Mouse (Mus musculus) kidney, adult 2 months (tissue): ENCODE results near the gene Ccnf. TPM values are rescaled to one million over a fixed set of nuclear protein-coding genes. Genes with fewer than 3 reads are reported as not detected.

ENCODE experiments used
- DNase-seq: peaks from one replicate; pipeline ENCODE4 v3.0.0; 2021
- H3K27ac ChIP-seq: fragments of 200-500 bp; 2 replicates; pipeline ENCODE4 v1.5.1; 2012; ENCODE audit warnings: low read depth, low read length, control low read depth, inconsistent platforms; ENCODE audit not compliant: insufficient read depth
- H3K27me3 ChIP-seq: fragments of 200-500 bp; replicated peaks from 2 replicates; pipeline ENCODE4 v1.6.1; 2012; ENCODE audit warnings: mild to moderate bottlenecking, moderate library complexity, low read length, inconsistent platforms; ENCODE audit not compliant: control insufficient read depth, insufficient read depth
- H3K36me3 ChIP-seq: fragments of 200-500 bp; 2 replicates; pipeline ENCODE4 v1.6.1; 2012; ENCODE audit warnings: mild to moderate bottlenecking, moderate library complexity, low read length, inconsistent platforms; ENCODE audit not compliant: control insufficient read depth, insufficient read depth
- H3K4me1 ChIP-seq: fragments of 200-500 bp; 2 replicates; pipeline ENCODE4 v1.6.1; 2011; ENCODE audit warnings: low read length; ENCODE audit not compliant: control insufficient read depth, insufficient read depth
- H3K4me3 ChIP-seq: fragments of 200-500 bp; 2 replicates; pipeline ENCODE4 v1.5.1; 2011; ENCODE audit warnings: mild to moderate bottlenecking, low read depth, low read length, control low read depth; ENCODE audit not compliant: insufficient read depth
- CTCF ChIP-seq: fragments of 200-500 bp; conservative IDR thresholded peaks from 2 replicates; pipeline ENCODE4 v1.5.1; 2011; ENCODE audit warnings: low read depth, mild to moderate bottlenecking, control low read depth, low read length, moderate library complexity, mixed read lengths; ENCODE audit not compliant: insufficient read depth, insufficient read length
- POLR2A ChIP-seq: fragments of 200-500 bp; IDR thresholded peaks from one replicate; pipeline ENCODE4 v1.6.1; 2011; ENCODE audit warnings: low read depth, low read length, control low read depth
- WGBS: fragments of 180-500 bp; shearing (Covaris S2); methylation state at CpG from one replicate; pipeline ENCODE4 v1.1.7; 2018; 5-methylcytosine and 5-hydroxymethylcytosine counted together
- polyA plus RNA-seq: library from polyadenylated mRNA; depleted of rRNA; stranded (reverse); fragments of >200 nt; gene quantifications from 2 replicates; pipeline ENCODE4 v1.2.3, GENCODE M21; 2012

The Ccnf gene
- polyA plus RNA-seq, 1 experiment: 0.56 TPM

- WGBS: 97% methylated on average over 5 of the region's 5 CpGs
- TF ChIP-seq CTCF (no peak), POLR2A (no peak)
- H3K4me3 ChIP-seq: no peak overlapping the region
- no peaks in the 10 kb centered on the region for H3K27me3 ChIP-seq
- no peak for DNase-seq
- H3K4me1 ChIP-seq: peaks cover 4% of the 10 kb centered on the region
- no peaks in the 10 kb centered on the region for H3K36me3 ChIP-seq
- H3K27ac ChIP-seq: no peak overlapping the region
These were observed 25.4 kb downstream of the Ccnf start for GRCm38 (mm10) chr17:24225851-24226250.

- no peak for DNase-seq
- TF ChIP-seq CTCF: no peak
- TF ChIP-seq POLR2A: no peak
- H3K27ac ChIP-seq: no peak overlapping the region
- no peaks in the 10 kb centered on the region for H3K27me3 ChIP-seq
- WGBS: 89% methylated on average over 10 of the region's 10 CpGs
- peaks cover 8% of the 10 kb centered on the region for H3K4me1 ChIP-seq
- no peak overlapping the region for H3K4me3 ChIP-seq
- no peaks in the 10 kb centered on the region for H3K36me3 ChIP-seq
These were observed 26.5 kb downstream of the Ccnf start for GRCm38 (mm10) chr17:24224741-24225140.

GRCm38 (mm10) chr17:24223513-24223912, 27.8 kb downstream of the Ccnf start:
- Histone ChIP-seq H3K4me1 (peaks cover 8% of the 10 kb centered on the region), H3K36me3 (no peaks in the 10 kb centered on the region), H3K4me3 (no peak overlapping the region), H3K27me3 (no peaks in the 10 kb centered on the region), H3K27ac (no peak overlapping the region)
- no peak for TF ChIP-seq POLR2A
- WGBS: 87% methylated on average over 5 of the region's 5 CpGs
- no peak for DNase-seq

- TF ChIP-seq POLR2A: no peak
- TF ChIP-seq CTCF: no peak
- Histone ChIP-seq H3K4me3 (no peak overlapping the region), H3K27ac (no peak overlapping the region), H3K4me1 (peaks cover 8% of the 10 kb centered on the region), H3K27me3 (no peaks in the 10 kb centered on the region), H3K36me3 (no peaks in the 10 kb centered on the region)
- 68% methylated on average over 6 of the region's 6 CpGs for WGBS
- no peak for DNase-seq
These were observed 28.6 kb downstream of the Ccnf start for GRCm38 (mm10) chr17:24222653-24223052.

- DNase-seq: peak; percentile 98
- WGBS: 5% methylated on average over 41 of the region's 41 CpGs
- Histone ChIP-seq H3K4me3 (peak within 1 kb of the TSS; percentile 89), H3K36me3 (no peaks in the 10 kb centered on the region), H3K27me3 (no peaks in the 10 kb centered on the region), H3K27ac (peak within 1 kb of the TSS; percentile 24), H3K4me1 (peaks cover 8% of the 10 kb centered on the region)
- TF ChIP-seq CTCF: no peak
- TF ChIP-seq POLR2A: no peak
These were observed 30.6 kb downstream of the Ccnf start, which contains the start of gene Tedc2 for GRCm38 (mm10) chr17:24220435-24221411. Gene Tedc2, minus strand, starts transcription at chr17:24220851.

GRCm38 (mm10) chr17:24216836-24217235, 34.4 kb downstream of the Ccnf start:
- no peak for DNase-seq

GRCm38 (mm10) chr17:24213186-24213585, 38.1 kb downstream of the Ccnf start:
- 0 out of 2 replicates have a peak, but pooled peaks cover 4% of the 10 kb centered on the region for H3K4me1 ChIP-seq
- TF ChIP-seq POLR2A: no peak
- TF ChIP-seq CTCF: no peak
- H3K27ac ChIP-seq: no peak overlapping the region
- no peaks in the 10 kb centered on the region for H3K36me3 ChIP-seq
- DNase-seq: no peak
- WGBS: 81% methylated on average over 6 of the region's 6 CpGs
- H3K4me3 ChIP-seq: no peak overlapping the region
- no peaks in the 10 kb centered on the region for H3K27me3 ChIP-seq

More at GRCm38 (mm10) chr17:24216836-24217235, 34.4 kb downstream of the Ccnf start:
- no peak overlapping the region for H3K27ac ChIP-seq
- no peak for TF ChIP-seq CTCF
- no peak for TF ChIP-seq POLR2A
- H3K27me3 ChIP-seq: no peaks in the 10 kb centered on the region
- 82% methylated on average over 4 of the region's 4 CpGs for WGBS
- H3K4me3 ChIP-seq: no peak overlapping the region
- H3K4me1 ChIP-seq: peaks cover 8% of the 10 kb centered on the region
- H3K36me3 ChIP-seq: no peaks in the 10 kb centered on the region
